Mouse (Mus musculus) stomach, embryonic 16.5 days (tissue): Measurements from ENCODE around the gene Avil. TPM values are rescaled to one million over a fixed set of nuclear protein-coding genes. Genes with fewer than 3 reads are reported as not detected.
"Not testable (repeated sequence)": the region's sequence is repeated elsewhere in the genome, so short reads cannot be mapped to it uniquely, and the experiment has no call there.

ENCODE experiments used
- ATAC-seq: fragments of 200-750 bp; cut with Nextera tagmentation; 2 replicates; pipeline ENCODE4 v1.8.0; 2017; ENCODE audit warnings: moderate number of reproducible peaks, moderate TSS enrichment; ENCODE audit not compliant: insufficient read depth, low FRiP score
- H3K27ac ChIP-seq: fragments of 300-500 bp; sonication (generic); 2 replicates; pipeline ENCODE4 v1.5.1; 2014; ENCODE audit warnings: low read length
- H3K27me3 ChIP-seq: fragments of 300-500 bp; sonication (generic); 2 replicates; pipeline ENCODE4 v1.6.1; 2014; ENCODE audit warnings: low read length, control low read depth, mixed read lengths; ENCODE audit not compliant: control insufficient read depth, insufficient read depth
- H3K36me3 ChIP-seq: fragments of 300-500 bp; sonication (generic); 2 replicates; pipeline ENCODE4 v1.6.1; 2014; ENCODE audit warnings: low read length; ENCODE audit not compliant: control insufficient read depth, insufficient read depth
- H3K4me1 ChIP-seq: fragments of 300-500 bp; sonication (generic); 2 replicates; pipeline ENCODE4 v1.6.1; 2014; ENCODE audit warnings: low read length, control low read depth, mixed read lengths; ENCODE audit not compliant: control insufficient read depth, insufficient read depth
- H3K4me2 ChIP-seq: fragments of 300-500 bp; sonication (generic); 2 replicates; pipeline ENCODE4 v1.6.1; 2014; ENCODE audit warnings: low read depth, low read length, mixed read lengths
- H3K4me3 ChIP-seq: fragments of 300-500 bp; sonication (generic); replicated peaks from 2 replicates; pipeline ENCODE4 v1.5.1; 2014; ENCODE audit warnings: mild to moderate bottlenecking, low read length
- H3K9ac ChIP-seq: fragments of 300-500 bp; sonication (generic); 2 replicates; pipeline ENCODE4 v1.6.1; 2014; ENCODE audit warnings: low read length
- H3K9me3 ChIP-seq: fragments of 300-500 bp; sonication (generic); replicated peaks from 2 replicates; pipeline ENCODE4 v1.6.1; 2016; ENCODE audit warnings: low read length, control low read depth; ENCODE audit not compliant: control insufficient read depth
- WGBS: fragments of 180-500 bp; shearing (Covaris S2); extraction: QIAGEN DNeasy Blood & Tissue Kit; methylation state at CpG from one replicate; pipeline ENCODE4 v1.1.7; 2014; 5-methylcytosine and 5-hydroxymethylcytosine counted together
- polyA plus RNA-seq: library from polyadenylated mRNA; unstranded; fragments of >200 nt; fragmentation: Nextera tagmentation; extraction: Ambion mirVana; gene quantifications from 2 replicates; pipeline ENCODE4 v1.2.1, GENCODE M21; 2015

Avil gene
- polyA plus RNA-seq, 1 experiment from 2014 or later, result 1.0 TPM

- H3K4me3 ChIP-seq, result peak overlapping the region; percentile 75
- H3K4me2 ChIP-seq, result peak overlapping the region; percentile 96
- peaks cover 5% of the 10 kb centered on the region; the same call in 1 of the 2 replicates for H3K36me3 ChIP-seq
- no peaks in the 10 kb centered on the region for H3K9me3 ChIP-seq
- under 1% methylated on average over 80 of the region's 92 CpGs for WGBS
- no peaks in the 10 kb centered on the region for H3K27me3 ChIP-seq
- no peak for ATAC-seq
- H3K4me1 ChIP-seq, result peaks cover 15% of the 10 kb centered on the region
- peak overlapping the region; percentile 60 for H3K27ac ChIP-seq
- peak overlapping the region; percentile 89 for H3K9ac ChIP-seq
Observed at GRCm38 (mm10) chr10:127059174-127059967, 58.9 kb downstream of the Avil start.

- 1% methylated on average over 48 of the region's 72 CpGs for WGBS
- Histone ChIP-seq H3K36me3 (peaks cover 10% of the 10 kb centered on the region; the same call in 1 of the 2 replicates), H3K4me3 (peak within 1 kb of the TSS; percentile 75), H3K9me3 (no peaks in the 10 kb centered on the region), H3K4me2 (peak within 1 kb of the TSS; percentile 96), H3K9ac (peak within 1 kb of the TSS; percentile 89), H3K27me3 (no peaks in the 10 kb centered on the region), H3K4me1 (peaks cover 23% of the 10 kb centered on the region), H3K27ac (peak within 1 kb of the TSS; percentile 60)
- peak; percentile 57 for ATAC-seq
Observed at GRCm38 (mm10) chr10:127059968-127060916, 59.7 kb downstream of the Avil start, which contains the start of gene March9. Gene March9, minus strand, starts transcription at chr10:127060184.

GRCm38 (mm10) chr10:127061085-127061484, 60.6 kb downstream of the Avil start:
- Histone ChIP-seq H3K36me3 (peaks cover 19% of the 10 kb centered on the region), H3K27me3 (no peaks in the 10 kb centered on the region), H3K9ac (no peak overlapping the region), H3K4me3 (no peak overlapping the region), H3K4me2 (no peak overlapping the region), H3K4me1 (peaks cover 26% of the 10 kb centered on the region), H3K9me3 (no peaks in the 10 kb centered on the region), H3K27ac (no peak overlapping the region)
- ATAC-seq, result no peak
- 49% methylated on average over 5 of the region's 5 CpGs for WGBS

- H3K4me2 ChIP-seq, result no peak overlapping the region
- ATAC-seq, result no peak
- WGBS, result 81% methylated on average over 2 of the region's 2 CpGs
- H3K27ac ChIP-seq, result no peak overlapping the region
- peaks cover 26% of the 10 kb centered on the region for H3K4me1 ChIP-seq
- H3K27me3 ChIP-seq, result no peaks in the 10 kb centered on the region
- H3K36me3 ChIP-seq, result peaks cover 23% of the 10 kb centered on the region
- H3K4me3 ChIP-seq, result no peak overlapping the region
- no peak overlapping the region for H3K9ac ChIP-seq
- no peaks in the 10 kb centered on the region for H3K9me3 ChIP-seq
Observed at GRCm38 (mm10) chr10:127061513-127061912, 61.0 kb downstream of the Avil start.

GRCm38 (mm10) chr10:127062101-127062500, 61.6 kb downstream of the Avil start:
- Histone ChIP-seq H3K36me3 (peaks cover 27% of the 10 kb centered on the region), H3K4me1 (peaks cover 26% of the 10 kb centered on the region)
- not testable (repeated sequence) for H3K27ac ChIP-seq, H3K9ac ChIP-seq, ATAC-seq, H3K4me2 ChIP-seq, H3K9me3 ChIP-seq, H3K4me3 ChIP-seq, H3K27me3 ChIP-seq
- WGBS, result 92% methylated on average over 4 of the region's 4 CpGs

GRCm38 (mm10) chr10:127062503-127062902, 62.0 kb downstream of the Avil start:
- Histone ChIP-seq H3K9ac (no peak overlapping the region), H3K4me2 (peak overlapping the region; percentile 60; the same call in 1 of the 2 replicates), H3K9me3 (no peaks in the 10 kb centered on the region), H3K4me3 (no peak overlapping the region), H3K27me3 (no peaks in the 10 kb centered on the region), H3K4me1 (peaks cover 26% of the 10 kb centered on the region), H3K36me3 (peaks cover 26% of the 10 kb centered on the region), H3K27ac (no peak overlapping the region)
- ATAC-seq, result no peak
- WGBS, result 72% methylated on average over 5 of the region's 5 CpGs

GRCm38 (mm10) chr10:127063239-127063872, 62.8 kb downstream of the Avil start, which contains the start of gene Cdk4:
Gene Cdk4, plus strand, starts transcription at chr10:127063534.
- peak within 1 kb of the TSS; percentile 93 for H3K4me2 ChIP-seq
- no peaks in the 10 kb centered on the region for H3K9me3 ChIP-seq
- WGBS, result under 1% methylated on average over 46 of the region's 46 CpGs
- H3K27me3 ChIP-seq, result no peaks in the 10 kb centered on the region
- ATAC-seq, result peak; percentile 93
- peaks cover 25% of the 10 kb centered on the region for H3K4me1 ChIP-seq
- H3K9ac ChIP-seq, result peak within 1 kb of the TSS; percentile 95
- peaks cover 27% of the 10 kb centered on the region for H3K36me3 ChIP-seq
- peak within 1 kb of the TSS; percentile 85 for H3K27ac ChIP-seq
- peak within 1 kb of the TSS; percentile 76 for H3K4me3 ChIP-seq

GRCm38 (mm10) chr10:127063913-127064870, 63.7 kb downstream of the Avil start:
- H3K4me3 ChIP-seq, result peak overlapping the region; percentile 76
- H3K4me1 ChIP-seq, result peaks cover 25% of the 10 kb centered on the region
- no peaks in the 10 kb centered on the region for H3K27me3 ChIP-seq
- H3K27ac ChIP-seq, result peak overlapping the region; percentile 85
- peaks cover 27% of the 10 kb centered on the region for H3K36me3 ChIP-seq
- H3K9me3 ChIP-seq, result no peaks in the 10 kb centered on the region
- no peak for ATAC-seq
- H3K4me2 ChIP-seq, result peak overlapping the region; percentile 93
- peak overlapping the region; percentile 95 for H3K9ac ChIP-seq
- 8% methylated on average over 37 of the region's 37 CpGs for WGBS
